Mouse (Mus musculus) yolk sac, embryonic 10.5 days (tissue): ENCODE data around the gene Rab8b.
"Not testable (repeated sequence)": the region's sequence is repeated elsewhere in the genome, so short reads cannot be mapped to it uniquely, and the experiment has no call there.

ENCODE experiments used
- DNase-seq: peaks from one replicate; pipeline ENCODE4 v3.0.0-alpha.2; 2017; ENCODE audit warnings: low spot score

The Rab8b gene

GRCm38 (mm10) chr9:66886818-66887217 lies 32.7 kb downstream of the Rab8b start:
- DNase-seq = no peak

GRCm38 (mm10) chr9:66886366-66886765 lies 33.1 kb downstream of the Rab8b start:
- DNase-seq = peak; percentile 24

GRCm38 (mm10) chr9:66884609-66885008 lies 34.9 kb downstream of the Rab8b start:
- no peak for DNase-seq

- no peak for DNase-seq
Measured at GRCm38 (mm10) chr9:66883500-66883899, 36.0 kb downstream of the Rab8b start.

- no peak for DNase-seq
Measured at GRCm38 (mm10) chr9:66882406-66882821, 37.1 kb downstream of the Rab8b start.

GRCm38 (mm10) chr9:66881858-66882257 lies 37.6 kb downstream of the Rab8b start:
- no peak for DNase-seq

- DNase-seq = no peak
Measured at GRCm38 (mm10) chr9:66880752-66881151, 38.7 kb downstream of the Rab8b start.

GRCm38 (mm10) chr9:66879486-66879885 lies 40.0 kb downstream of the Rab8b start:
- DNase-seq = no peak

GRCm38 (mm10) chr9:66878899-66879298 lies 40.6 kb downstream of the Rab8b start:
- DNase-seq = no peak

- no peak for DNase-seq
Measured at GRCm38 (mm10) chr9:66876577-66876976, 42.9 kb downstream of the Rab8b start.

GRCm38 (mm10) chr9:66874297-66874696 lies 45.2 kb downstream of the Rab8b start:
- DNase-seq = no peak

GRCm38 (mm10) chr9:66873531-66873930 lies 46.0 kb downstream of the Rab8b start:
- DNase-seq = no peak

- not testable (repeated sequence) for DNase-seq
Measured at GRCm38 (mm10) chr9:66873009-66873408, 46.5 kb downstream of the Rab8b start.

- no peak for DNase-seq
Measured at GRCm38 (mm10) chr9:66872015-66872727, 47.3 kb downstream of the Rab8b start.

- DNase-seq = no peak
Measured at GRCm38 (mm10) chr9:66864708-66865107, 54.8 kb downstream of the Rab8b start.

- DNase-seq = no peak
Measured at GRCm38 (mm10) chr9:66863456-66863855, 56.0 kb downstream of the Rab8b start.

- no peak for DNase-seq
Measured at GRCm38 (mm10) chr9:66862202-66862601, 57.3 kb downstream of the Rab8b start.

- DNase-seq = no peak
Measured at GRCm38 (mm10) chr9:66861104-66861767, 58.3 kb downstream of the Rab8b start.

- DNase-seq = no peak
Measured at GRCm38 (mm10) chr9:66859523-66859922, 60.0 kb downstream of the Rab8b start.

GRCm38 (mm10) chr9:66855865-66856264 lies 63.6 kb downstream of the Rab8b start:
- peak; percentile 68 for DNase-seq

GRCm38 (mm10) chr9:66852592-66852991 lies 66.9 kb downstream of the Rab8b start:
- no peak for DNase-seq

GRCm38 (mm10) chr9:66850966-66851365 lies 68.5 kb downstream of the Rab8b start:
- no peak for DNase-seq

- peak; percentile 14 for DNase-seq
Measured at GRCm38 (mm10) chr9:66846822-66847221, 72.7 kb downstream of the Rab8b start.

- no peak for DNase-seq
Measured at GRCm38 (mm10) chr9:66835097-66835480, 84.4 kb downstream of the Rab8b start.
